Mouse (Mus musculus) adrenal gland, postnatal 36 days (tissue): ENCODE results near the gene Rad1. TPM values are rescaled to one million over a fixed set of nuclear protein-coding genes. Genes with fewer than 3 reads are reported as not detected.
"Not testable (repeated sequence)": the region's sequence is repeated elsewhere in the genome, so short reads cannot be mapped to it uniquely, and the experiment has no call there.

ENCODE experiments used
- DNase-seq, 2 experiments: peaks; one replicate each; pipeline ENCODE4 v3.0.0; 2021; ENCODE audit warnings: mixed read lengths in 1 of 2
- total RNA-seq, 2 experiments: library from RNA; stranded (reverse); gene quantifications; 2 replicates each; pipeline ENCODE4 v1.2.3; 2021

Gene Rad1
- total RNA-seq, 2 experiments from 2014 or later = 14.5 to 14.9 TPM

DNA sequence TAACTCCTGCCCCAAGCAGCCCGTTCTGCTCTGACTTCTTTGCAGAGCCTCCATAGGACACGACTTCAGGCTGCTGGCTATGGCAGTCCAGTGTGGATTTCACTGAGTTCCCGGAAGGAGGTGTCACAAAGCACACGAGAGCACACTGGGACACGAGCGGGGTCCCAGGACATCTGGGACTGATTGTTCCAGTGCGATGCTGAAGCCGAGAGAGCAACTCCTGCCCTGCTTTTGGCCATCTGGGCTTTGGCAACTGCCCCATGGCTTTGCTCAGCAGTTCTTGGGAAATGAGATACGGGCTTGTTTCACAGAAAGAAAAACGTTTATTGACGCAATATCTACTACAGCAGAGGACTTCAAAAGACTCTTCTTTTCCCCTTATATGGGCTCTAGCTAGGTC lies 20.3 kb downstream of the Rad1 start:
- peak; percentile 22 to 38 for DNase-seq

GRCm38 (mm10) chr15:10515166-10515565 lies 29.3 kb downstream of the Rad1 start:
- DNase-seq = no peak

GRCm38 (mm10) chr15:10525896-10526295 lies 40.1 kb downstream of the Rad1 start:
- no peak for DNase-seq

DNA sequence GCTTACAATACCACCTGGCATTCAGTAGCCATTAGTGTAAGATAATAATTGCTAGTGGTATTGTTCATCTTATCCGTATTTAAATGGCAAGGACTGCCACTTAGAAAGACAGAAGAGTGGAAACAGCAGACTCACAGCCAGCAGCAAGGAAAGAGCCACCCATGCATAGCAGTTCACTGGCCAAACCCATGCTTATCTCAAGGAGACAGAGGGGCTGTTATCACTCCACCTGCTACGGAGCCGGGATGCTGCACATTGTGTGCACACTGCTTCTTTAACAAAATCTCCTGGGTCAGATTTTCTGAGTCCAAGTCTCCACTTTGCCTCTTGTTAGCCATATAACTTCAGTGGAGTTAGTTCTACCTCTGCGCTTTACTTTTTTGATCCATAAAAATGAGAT lies 45.5 kb downstream of the Rad1 start:
- DNase-seq = no peak

DNA sequence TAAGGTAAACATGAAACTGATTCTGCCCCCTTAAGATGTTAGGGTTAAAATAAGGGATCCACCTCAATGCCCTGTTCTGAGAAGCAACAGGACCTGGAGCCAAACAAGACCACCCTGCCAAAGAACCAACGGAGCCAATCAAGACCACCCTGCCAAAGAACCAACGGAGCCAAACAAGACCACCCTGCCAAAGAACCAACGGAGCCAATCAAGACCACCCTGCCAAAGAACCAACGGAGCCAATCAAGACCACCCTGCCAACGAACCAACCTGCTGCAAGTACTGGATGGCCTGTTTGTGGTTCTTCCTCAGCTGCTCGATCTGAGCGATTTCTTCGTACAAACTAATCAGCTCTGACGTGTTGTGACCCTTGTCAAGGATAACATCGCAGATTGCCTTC lies 47.5 kb downstream of the Rad1 start:
- not testable (repeated sequence) for DNase-seq

GRCm38 (mm10) chr15:10534591-10534990 lies 48.8 kb downstream of the Rad1 start:
- DNase-seq = no peak

- no peak for DNase-seq
These were observed 50.2 kb downstream of the Rad1 start for GRCm38 (mm10) chr15:10535969-10536368.

- no peak for DNase-seq
These were observed 54.7 kb downstream of the Rad1 start for GRCm38 (mm10) chr15:10540271-10541088.

Other genes starting within 250 kb of the Rad1 start
- not detected for gene Gm21973, start 160.6 kb upstream of the Rad1 start, total RNA-seq
- gene Agxt2, start 127.5 kb upstream of the Rad1 start, total RNA-seq = 1 to 10 TPM; 1.5 to 3.6 TPM
- gene Dnajc21, start 15.5 kb upstream of the Rad1 start, total RNA-seq = 10 to 100 TPM; 39.6 to 46.3 TPM
- 10 to 100 TPM; 53.0 to 55.1 TPM for gene Brix1, start 71 bp upstream of the Rad1 start, total RNA-seq
- gene Ttc23l, start 72.7 kb downstream of the Rad1 start, total RNA-seq = not detected
- gene Rai14, start 228.6 kb downstream of the Rad1 start, total RNA-seq = 10 to 100 TPM; 25.9 to 32.3 TPM